Mouse (Mus musculus) liver, embryonic 16.5 days (tissue): ENCODE results near the gene Zscan5b. TPM values are rescaled to one million over a fixed set of nuclear protein-coding genes. Genes with fewer than 3 reads are reported as not detected.
"Not testable (repeated sequence)": the region's sequence is repeated elsewhere in the genome, so short reads cannot be mapped to it uniquely, and the experiment has no call there.

Source experiments
- ATAC-seq: fragments of 200-750 bp; cut with Nextera tagmentation; 2 replicates; pipeline ENCODE4 v1.8.0; 2017; ENCODE audit warnings: low read depth, mild to moderate bottlenecking, moderate number of reproducible peaks, moderate library complexity
- H3K27ac ChIP-seq: fragments of 300-500 bp; sonication (generic); 2 replicates; pipeline ENCODE4 v1.5.1; 2014; ENCODE audit warnings: mild to moderate bottlenecking, low read length
- H3K27me3 ChIP-seq: fragments of 300-500 bp; sonication (generic); 2 replicates; pipeline ENCODE4 v1.6.1; 2014; ENCODE audit warnings: low read depth, low read length, mixed read lengths; ENCODE audit not compliant: control insufficient read depth, insufficient read depth
- H3K36me3 ChIP-seq: fragments of 300-500 bp; sonication (generic); 2 replicates; pipeline ENCODE4 v1.6.1; 2014; ENCODE audit warnings: mild to moderate bottlenecking; ENCODE audit not compliant: control insufficient read depth, insufficient read depth
- H3K4me1 ChIP-seq: fragments of 300-500 bp; sonication (generic); 2 replicates; pipeline ENCODE4 v1.6.1; 2014; ENCODE audit warnings: low read depth, low read length, mixed read lengths; ENCODE audit not compliant: control insufficient read depth
- H3K4me2 ChIP-seq: fragments of 300-500 bp; sonication (generic); 2 replicates; pipeline ENCODE4 v1.6.1; 2014; ENCODE audit warnings: low read depth, low read length, mixed read lengths
- H3K4me3 ChIP-seq: fragments of 300-500 bp; sonication (generic); 2 replicates; pipeline ENCODE4 v1.5.1; 2014; ENCODE audit warnings: low read depth, mild to moderate bottlenecking, low read length
- H3K9ac ChIP-seq: fragments of 300-500 bp; sonication (generic); 2 replicates; pipeline ENCODE4 v1.6.1; 2014; ENCODE audit warnings: low read depth, low read length
- H3K9me3 ChIP-seq: fragments of 300-500 bp; sonication (generic); replicated peaks from 2 replicates; pipeline ENCODE4 v1.6.1; 2016; ENCODE audit warnings: low read length; ENCODE audit not compliant: control insufficient read depth
- WGBS: fragments of 180-500 bp; shearing (Covaris S2); extraction: QIAGEN DNeasy Blood & Tissue Kit; methylation state at CpG from one replicate; pipeline ENCODE4 v1.1.7; 2014; ENCODE audit not compliant: insufficient replicate concordance; 5-methylcytosine and 5-hydroxymethylcytosine counted together
- polyA plus RNA-seq: library from polyadenylated mRNA; unstranded; fragments of >200 nt; fragmentation: Nextera tagmentation; extraction: Ambion mirVana; gene quantifications from 2 replicates; pipeline ENCODE4 v1.2.1, GENCODE M21; 2015

Zscan5b gene
- polyA plus RNA-seq, 1 experiment from 2014 or later: not detected

DNA sequence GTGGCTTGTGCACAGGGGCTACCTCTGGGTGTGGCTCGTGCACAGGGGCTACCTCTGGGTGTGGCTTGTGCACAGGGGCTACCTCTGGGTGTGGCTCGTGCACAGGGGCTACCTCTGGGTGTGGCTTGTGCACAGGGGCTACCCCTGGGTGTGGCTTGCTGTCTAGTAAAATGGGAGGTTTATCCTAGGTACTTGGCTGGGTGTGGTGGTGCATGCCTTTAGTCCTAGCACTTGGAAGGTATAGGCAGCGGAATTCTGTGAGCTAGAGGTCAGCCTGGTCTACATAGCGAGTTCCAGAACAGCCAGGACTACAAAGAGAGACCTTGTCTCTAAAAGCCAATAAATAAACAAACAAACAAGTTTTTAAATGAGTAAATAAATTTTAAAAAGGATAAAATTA is 7.4 kb upstream of the Zscan5b start:
- H3K36me3 ChIP-seq, H3K4me1 ChIP-seq, H3K4me2 ChIP-seq, ATAC-seq, H3K9ac ChIP-seq, H3K4me3 ChIP-seq, H3K27ac ChIP-seq, H3K9me3 ChIP-seq, H3K27me3 ChIP-seq: not testable (repeated sequence)
- 43% methylated on average over 4 of the region's 4 CpGs for WGBS

DNA sequence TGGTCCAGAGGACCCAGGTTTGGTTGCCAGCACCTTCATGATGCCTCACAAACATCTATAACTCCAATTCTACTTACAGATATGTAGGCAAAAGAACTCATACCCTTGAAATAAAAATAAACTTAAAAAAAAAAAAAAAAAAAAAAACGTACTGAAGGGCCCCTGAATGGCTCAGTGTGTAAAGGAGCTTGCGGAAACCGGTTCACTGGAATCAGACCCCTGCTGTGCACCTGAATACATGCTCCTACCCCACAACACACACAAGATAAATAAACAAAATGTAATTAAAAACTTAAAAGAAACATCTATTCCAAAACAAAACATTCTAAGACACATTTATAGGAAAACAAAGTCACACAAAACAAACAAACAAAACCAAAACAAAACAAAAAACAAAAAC is 1.9 kb upstream of the Zscan5b start:
- H3K4me2 ChIP-seq: no peak overlapping the region
- H3K4me3 ChIP-seq: no peak overlapping the region
- no peaks in the 10 kb centered on the region for H3K4me1 ChIP-seq
- no peaks in the 10 kb centered on the region for H3K36me3 ChIP-seq
- no peak overlapping the region for H3K27ac ChIP-seq
- 49% methylated on average over 3 of the region's 3 CpGs for WGBS
- no peak for ATAC-seq
- no peaks in the 10 kb centered on the region for H3K27me3 ChIP-seq
- no peaks in the 10 kb centered on the region for H3K9me3 ChIP-seq
- no peak overlapping the region for H3K9ac ChIP-seq

DNA sequence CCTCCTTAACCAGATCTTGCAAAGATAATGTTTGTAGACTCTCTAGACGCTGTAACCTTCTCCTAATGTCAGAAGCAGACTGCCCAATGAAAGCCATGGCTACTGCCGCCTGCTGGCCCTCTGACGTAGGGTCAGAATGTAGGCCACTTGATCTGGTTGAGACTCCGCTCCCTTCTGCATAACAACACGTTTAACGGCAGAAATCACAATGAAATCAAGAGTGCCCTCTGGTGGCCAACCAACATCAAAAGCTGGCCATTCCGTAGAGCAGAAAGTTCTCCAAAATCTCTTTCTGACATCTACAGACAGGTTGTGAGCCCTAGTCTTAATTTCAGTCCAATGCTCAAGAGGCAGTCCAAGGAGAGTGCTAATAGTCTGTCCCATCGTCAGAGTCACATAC is 6.4 kb downstream of the Zscan5b start:
- not testable (repeated sequence) for H3K36me3 ChIP-seq, H3K27me3 ChIP-seq, H3K9ac ChIP-seq, H3K4me2 ChIP-seq, H3K27ac ChIP-seq, H3K4me3 ChIP-seq, ATAC-seq, H3K9me3 ChIP-seq, H3K4me1 ChIP-seq
- WGBS: 50% methylated on average over 8 of the region's 8 CpGs

DNA sequence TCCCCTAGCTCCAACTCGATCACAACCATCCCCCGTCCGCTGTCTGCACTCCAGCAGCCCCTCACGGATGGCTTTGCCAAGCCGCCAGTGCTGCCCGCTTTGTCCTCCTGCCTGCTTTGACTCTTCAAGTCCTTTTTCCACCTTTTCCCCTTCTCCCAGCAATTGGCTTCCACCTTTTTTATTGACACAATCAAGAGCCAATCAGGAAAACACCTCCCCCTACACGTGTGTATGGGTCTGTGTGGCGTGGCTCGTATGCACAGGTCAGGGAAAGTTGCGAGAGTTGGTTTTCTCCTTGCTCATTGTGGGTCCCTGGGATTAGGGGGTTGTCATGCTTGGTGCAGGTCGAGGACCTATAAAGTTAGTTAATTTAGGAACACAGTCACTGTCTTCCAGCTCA is 17.7 kb downstream of the Zscan5b start:
- no peak overlapping the region for H3K9ac ChIP-seq
- WGBS: 38% methylated on average over 11 of the region's 11 CpGs
- no peak overlapping the region for H3K4me3 ChIP-seq
- ATAC-seq: no peak
- H3K27me3 ChIP-seq: no peaks in the 10 kb centered on the region
- H3K9me3 ChIP-seq: no peaks in the 10 kb centered on the region
- H3K27ac ChIP-seq: no peak overlapping the region
- no peaks in the 10 kb centered on the region for H3K4me1 ChIP-seq
- H3K4me2 ChIP-seq: no peak overlapping the region
- no peaks in the 10 kb centered on the region for H3K36me3 ChIP-seq

DNA sequence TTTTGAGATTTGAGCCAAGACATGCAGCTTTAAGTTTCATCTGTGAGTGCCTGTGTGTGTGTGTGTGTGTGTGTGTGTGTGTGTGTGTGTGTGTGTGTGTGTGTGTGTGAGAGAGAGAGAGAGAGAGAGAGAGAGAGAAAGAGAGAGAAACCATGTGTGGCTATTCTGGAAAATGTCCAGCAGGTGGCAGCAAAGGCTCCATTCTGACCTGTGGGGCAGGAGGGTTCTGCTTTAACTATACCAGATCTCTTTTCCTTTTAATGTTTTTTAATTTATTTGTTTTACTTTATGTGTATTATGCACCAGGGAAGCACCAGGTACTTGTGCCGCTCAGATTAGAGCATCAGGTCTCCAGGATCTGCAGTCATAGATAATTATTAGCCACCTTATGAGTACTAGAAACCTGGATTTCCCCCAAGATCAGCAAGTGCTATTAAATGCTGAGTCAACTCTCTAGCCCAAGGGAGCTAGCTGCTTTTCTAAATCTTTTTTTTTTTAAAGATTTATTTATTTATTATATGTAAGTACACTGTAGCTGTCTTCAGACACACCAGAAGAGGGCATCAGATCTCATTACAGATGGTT is 18.9 kb downstream of the Zscan5b start:
- not testable (repeated sequence) for H3K27ac ChIP-seq, H3K4me3 ChIP-seq, H3K36me3 ChIP-seq, H3K9ac ChIP-seq, H3K4me2 ChIP-seq, ATAC-seq, H3K27me3 ChIP-seq, H3K4me1 ChIP-seq, H3K9me3 ChIP-seq
- 7% methylated on average over 1 of the region's 1 CpGs for WGBS

DNA sequence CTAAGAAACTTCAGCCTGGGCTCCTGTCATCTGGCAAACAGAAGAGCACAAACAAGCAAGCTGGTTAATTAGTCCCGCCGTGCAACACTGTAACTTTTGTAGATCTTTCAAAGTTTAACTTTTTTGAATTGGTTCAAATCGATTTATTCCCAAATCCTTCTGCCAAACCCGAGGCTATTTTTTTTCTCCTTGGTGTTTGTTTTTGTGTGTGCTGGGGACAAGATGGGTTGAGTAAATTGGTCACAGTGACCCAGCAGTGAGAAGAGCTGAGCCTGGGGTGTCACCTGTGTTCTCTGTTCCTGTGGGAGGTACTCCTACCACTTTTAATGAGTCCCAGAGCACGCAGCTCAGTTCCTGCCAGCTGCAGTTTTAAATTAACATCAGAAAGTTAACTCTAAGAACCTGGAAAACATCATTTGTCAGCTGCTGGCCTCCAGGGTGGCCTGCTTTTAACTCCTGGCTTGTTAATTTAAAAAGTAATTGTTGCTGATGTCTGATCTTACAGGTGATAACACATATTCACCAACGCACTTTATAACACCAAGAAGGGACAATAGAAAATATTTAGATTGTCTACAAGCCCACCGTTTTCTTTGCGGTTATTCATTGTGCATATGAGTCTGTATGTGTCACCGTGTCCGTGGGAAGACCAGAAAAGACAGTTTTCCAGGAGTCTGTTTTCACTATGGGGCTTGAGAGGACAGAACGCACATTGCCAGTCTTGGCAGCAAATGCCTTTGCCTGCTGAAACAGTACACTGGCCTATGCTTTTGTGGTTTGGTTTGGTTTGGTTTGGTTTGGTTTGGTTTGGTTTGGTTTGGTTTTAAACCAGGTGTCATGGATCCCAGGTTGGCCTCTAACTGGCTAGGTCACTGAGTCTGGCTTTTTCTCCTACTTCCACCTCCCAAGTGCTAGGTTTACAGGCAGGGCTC is 22.5 kb downstream of the Zscan5b start:
- Histone ChIP-seq H3K27me3 (no peaks in the 10 kb centered on the region), H3K36me3 (no peaks in the 10 kb centered on the region), H3K9ac (no peak overlapping the region), H3K4me2 (no peak overlapping the region), H3K4me1 (no peaks in the 10 kb centered on the region), H3K9me3 (no peaks in the 10 kb centered on the region), H3K4me3 (no peak overlapping the region), H3K27ac (no peak overlapping the region)
- ATAC-seq: no peak
- WGBS: 32% methylated on average over 11 of the region's 11 CpGs

DNA sequence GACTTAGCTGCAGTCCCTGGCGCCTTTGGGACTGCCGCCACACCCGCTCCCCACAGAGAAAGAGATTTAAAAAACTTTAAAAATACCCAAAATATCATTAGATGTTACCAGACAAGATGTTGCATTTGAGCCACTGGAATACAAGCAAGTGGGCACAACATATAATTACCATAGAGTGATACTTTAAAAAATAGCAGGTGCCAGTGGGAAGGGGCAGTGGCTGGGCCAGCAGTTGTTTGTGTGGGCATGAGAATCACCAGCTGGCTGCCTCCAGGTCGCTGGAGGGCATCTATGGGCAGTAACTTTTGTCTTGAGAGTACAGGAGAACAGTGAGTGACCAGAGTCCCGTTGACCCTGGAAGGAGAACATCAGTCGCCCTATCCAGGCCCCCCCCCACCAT is 30.3 kb downstream of the Zscan5b start, which contains the start of gene Epp13:
Epp13 (plus strand) TSS at position 301 of the 400 bp plus-strand sequence.
- H3K36me3 ChIP-seq: no peaks in the 10 kb centered on the region
- H3K4me1 ChIP-seq: no peaks in the 10 kb centered on the region
- ATAC-seq: no peak
- no peaks in the 10 kb centered on the region for H3K27me3 ChIP-seq
- no peak within 1 kb of the TSS for H3K9ac ChIP-seq
- no peaks in the 10 kb centered on the region for H3K9me3 ChIP-seq
- H3K4me3 ChIP-seq: no peak within 1 kb of the TSS
- H3K27ac ChIP-seq: no peak within 1 kb of the TSS
- no peak within 1 kb of the TSS for H3K4me2 ChIP-seq
- WGBS: 70% methylated on average over 6 of the region's 6 CpGs

DNA sequence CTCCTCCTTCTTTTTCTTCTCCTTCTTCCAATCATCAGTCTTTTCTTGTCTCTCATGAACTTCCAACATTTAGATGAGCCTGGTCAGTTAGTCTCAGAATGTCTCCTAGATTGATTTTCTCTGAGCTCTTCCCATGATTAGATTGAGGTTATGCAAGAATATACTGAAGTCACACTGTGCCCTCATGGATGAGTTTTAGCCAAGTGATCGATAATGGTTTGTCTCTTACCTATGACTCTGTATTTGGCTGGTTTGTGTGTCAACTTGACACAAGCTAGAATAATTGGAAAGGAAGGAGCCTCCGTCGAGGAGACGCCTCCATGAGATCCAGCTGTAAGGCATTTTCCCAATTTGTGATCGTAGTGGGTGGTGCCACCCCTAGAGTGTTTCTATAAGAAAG is 32.4 kb downstream of the Zscan5b start:
- Histone ChIP-seq H3K36me3 (no peaks in the 10 kb centered on the region), H3K27ac (no peak overlapping the region), H3K9ac (no peak overlapping the region), H3K4me3 (no peak overlapping the region), H3K27me3 (no peaks in the 10 kb centered on the region), H3K4me2 (no peak overlapping the region), H3K4me1 (no peaks in the 10 kb centered on the region), H3K9me3 (no peaks in the 10 kb centered on the region)
- no peak for ATAC-seq
- 74% methylated on average over 5 of the region's 5 CpGs for WGBS

DNA sequence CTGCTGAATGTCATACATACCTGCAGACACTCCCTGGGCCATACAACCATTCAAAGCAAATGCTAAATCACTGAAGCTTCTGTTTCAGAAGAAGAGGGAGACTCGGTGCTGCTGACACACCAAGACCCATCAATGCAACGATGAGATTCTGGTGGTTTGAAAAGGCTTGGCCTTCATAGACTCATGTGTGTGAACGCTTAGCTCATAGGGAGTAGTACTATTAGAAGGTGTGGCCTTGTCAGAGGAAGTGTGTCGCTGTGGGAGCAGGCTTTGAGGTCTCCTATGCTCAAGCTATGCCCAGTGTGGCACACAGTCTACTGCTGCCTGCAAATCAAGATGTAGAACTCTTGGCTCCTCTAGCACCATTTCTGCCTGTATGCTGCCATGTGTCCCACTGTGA is 35.3 kb downstream of the Zscan5b start:
- no peak overlapping the region for H3K4me3 ChIP-seq
- WGBS: 53% methylated on average over 4 of the region's 4 CpGs
- H3K9me3 ChIP-seq: no peaks in the 10 kb centered on the region
- H3K27ac ChIP-seq: no peak overlapping the region
- no peaks in the 10 kb centered on the region for H3K4me1 ChIP-seq
- no peaks in the 10 kb centered on the region for H3K36me3 ChIP-seq
- ATAC-seq: no peak
- no peaks in the 10 kb centered on the region for H3K27me3 ChIP-seq
- no peak overlapping the region for H3K9ac ChIP-seq
- H3K4me2 ChIP-seq: no peak overlapping the region
